Mouse (Mus musculus): ENCODE data around the gene Mcf2.
A peak's percentile ranks its signal among the peaks of the same experiment; 100 is the strongest.

The Mcf2 gene

DNA sequence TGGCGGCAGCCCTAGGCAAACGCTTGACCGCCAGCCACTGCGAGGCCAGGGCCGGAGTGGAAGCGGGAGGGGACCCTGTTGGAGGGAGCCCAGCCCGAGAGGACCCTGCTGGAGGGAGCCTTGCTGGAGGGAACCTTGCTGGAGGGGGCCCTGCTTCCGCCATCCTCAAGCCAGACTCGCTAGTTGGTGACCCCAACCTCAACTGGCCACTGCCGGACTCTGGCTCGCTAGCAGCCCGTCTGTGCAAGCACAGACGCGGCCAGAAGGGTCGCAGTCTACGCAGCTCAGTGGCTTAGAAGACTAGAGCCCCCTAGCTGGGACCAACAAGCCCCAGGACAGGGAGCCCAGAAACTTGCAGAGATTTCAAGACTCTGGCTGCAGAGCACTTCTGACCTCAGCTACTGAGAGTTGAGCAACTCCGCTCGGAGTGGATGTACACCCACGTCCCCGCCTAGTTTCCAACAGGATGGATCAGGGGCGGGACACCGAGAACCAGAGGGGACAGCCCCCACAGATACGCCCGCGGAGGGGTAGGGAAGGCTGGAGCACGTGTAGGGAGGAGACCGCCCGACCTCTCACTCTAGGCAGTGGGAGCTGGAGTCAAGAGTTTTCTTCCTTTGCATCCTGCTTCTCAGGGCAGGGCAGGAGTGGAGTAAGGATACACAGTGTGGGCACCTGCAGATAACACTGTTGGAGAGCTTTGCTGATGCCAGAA, at the start of gene Mcf2:
Gene Mcf2 (minus strand): TSS at position 346 of the 715 bp plus-strand sequence.
- DNase-seq (ENCODE audit: low read depth in 1 of 2, low spot score in 2 of 2): no peak

GRCm38 (mm10) chrX:60187726-60188125, 8.8 kb upstream of the Mcf2 start:
- DNase-seq (ENCODE audit: low read depth in 1 of 2, low spot score in 2 of 2): no peak

DNA sequence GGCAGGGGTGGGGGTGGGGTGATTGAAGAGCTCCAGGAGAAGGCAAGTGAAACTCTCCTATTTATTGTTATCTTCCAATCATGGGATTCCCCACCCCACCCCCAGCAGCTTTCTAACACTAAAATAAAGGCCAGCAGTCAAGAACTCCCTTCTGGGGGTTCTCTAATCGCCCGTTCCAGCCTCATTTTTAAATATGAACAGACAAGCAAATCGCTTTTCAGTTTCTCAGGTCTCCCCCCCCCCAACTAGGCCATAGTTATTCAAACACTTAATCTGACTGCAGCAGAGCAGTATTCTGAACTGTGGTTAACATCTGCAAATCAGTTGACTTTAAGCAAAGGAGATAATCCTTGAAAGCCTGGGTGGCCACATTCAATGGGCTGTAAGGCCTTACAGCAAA, 3.7 kb upstream of the Mcf2 start:
- no peak for DNase-seq (ENCODE audit: low read depth in 1 of 2, low spot score in 2 of 2)

GRCm38 (mm10) chrX:60178025-60178743, 705 bp downstream of the Mcf2 start:
- no peak for DNase-seq (ENCODE audit: low read depth in 1 of 2, low spot score in 2 of 2)

GRCm38 (mm10) chrX:60170106-60170505, 8.8 kb downstream of the Mcf2 start:
- DNase-seq (ENCODE audit: low read depth in 1 of 2, low spot score in 2 of 2): no peak

- DNase-seq (ENCODE audit: low read depth in 1 of 2, low spot score in 2 of 2): no peak
Observed at GRCm38 (mm10) chrX:60169511-60169910, 9.4 kb downstream of the Mcf2 start.

DNA sequence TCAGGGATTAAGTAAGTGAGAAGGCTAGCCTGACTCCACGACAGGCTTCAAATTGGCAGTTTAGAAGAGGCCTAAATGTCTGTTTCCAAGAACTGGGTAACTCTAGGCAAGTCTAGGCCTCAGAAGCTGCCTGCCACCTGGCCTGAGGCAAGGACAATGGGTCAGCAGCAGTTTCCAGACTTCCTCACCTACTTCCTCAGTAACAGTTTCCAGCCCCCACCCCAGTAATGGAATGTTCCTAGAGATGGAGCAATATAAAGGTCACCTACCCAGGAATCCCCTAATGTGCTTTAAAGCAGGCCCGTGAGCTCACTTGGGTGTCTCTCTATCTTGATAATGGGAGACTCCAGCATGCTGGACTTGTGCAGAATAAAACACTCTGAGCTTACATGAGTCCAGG, 10.1 kb downstream of the Mcf2 start:
- no peak for DNase-seq (ENCODE audit: low read depth in 1 of 2, low spot score in 2 of 2)

DNA sequence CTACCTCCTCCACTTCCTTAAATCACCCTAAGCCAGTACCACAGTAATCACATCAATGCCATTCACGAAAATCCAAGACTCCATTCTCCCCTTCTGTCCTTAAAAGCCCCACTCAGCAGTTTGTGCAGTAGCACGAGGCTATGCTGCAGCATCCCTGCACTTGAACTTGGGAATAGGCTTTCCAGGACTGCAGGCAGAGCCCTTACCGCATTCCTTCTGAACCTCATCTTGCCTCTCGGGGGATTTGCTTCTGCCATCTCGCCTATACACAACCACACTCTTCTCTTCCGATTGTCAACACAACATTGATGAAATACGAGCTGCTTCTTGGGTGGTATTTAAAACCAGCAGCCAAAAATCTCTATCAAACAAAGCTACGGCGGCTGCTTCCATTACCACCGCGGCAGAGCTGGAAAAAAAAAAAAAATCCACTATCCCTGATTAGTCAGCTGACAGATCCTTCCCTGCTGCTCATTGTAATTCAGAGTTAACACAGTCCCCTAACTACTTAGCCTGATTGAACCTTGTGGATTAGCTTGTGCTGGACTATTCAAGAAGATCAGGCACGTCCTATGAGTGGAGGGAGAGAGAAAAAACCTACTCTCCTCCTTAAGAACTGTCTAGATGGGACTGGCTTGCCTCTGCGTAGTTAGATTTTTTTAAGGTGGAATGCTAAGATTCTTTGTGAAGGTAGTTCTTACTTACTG, 31.5 kb downstream of the Mcf2 start:
- DNase-seq (ENCODE audit: low read depth in 1 of 2, low spot score in 2 of 2): no peak

DNA sequence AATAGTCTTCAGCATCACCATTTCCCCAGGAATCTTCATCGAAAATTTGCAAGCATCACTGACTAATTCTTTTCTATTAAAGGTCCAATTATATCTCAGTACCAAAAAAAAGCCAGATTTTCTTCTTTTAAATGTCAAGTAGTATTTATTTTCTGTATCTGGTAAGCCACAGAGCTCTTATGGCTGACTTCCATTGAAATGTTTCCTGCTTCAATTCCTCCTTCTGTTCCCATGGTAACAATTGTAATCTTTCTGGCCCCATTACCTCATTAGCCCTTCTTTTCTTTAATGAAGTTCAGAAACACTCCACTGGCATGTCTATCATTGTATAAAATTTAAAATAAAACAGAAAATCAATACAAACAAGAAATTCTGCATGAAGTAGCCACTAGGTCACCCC, 103.5 kb downstream of the Mcf2 start:
- DNase-seq (ENCODE audit: low read depth in 1 of 2, low spot score in 2 of 2): no peak

GRCm38 (mm10) chrX:60055185-60055584, 123.7 kb downstream of the Mcf2 start:
- no peak for DNase-seq (ENCODE audit: low read depth in 1 of 2, low spot score in 2 of 2)

- DNase-seq (ENCODE audit: low read depth in 1 of 2, low spot score in 2 of 2): no peak
Observed at GRCm38 (mm10) chrX:60054745-60055144, 124.1 kb downstream of the Mcf2 start.

GRCm38 (mm10) chrX:60026654-60027053, 152.2 kb downstream of the Mcf2 start:
- DNase-seq (ENCODE audit: low read depth in 1 of 2, low spot score in 2 of 2): no peak

- peak in 1 of 2 experiments; percentile 0 for DNase-seq (ENCODE audit: low read depth in 1 of 2, low spot score in 2 of 2)
Observed at GRCm38 (mm10) chrX:60021595-60021994, 157.3 kb downstream of the Mcf2 start.

GRCm38 (mm10) chrX:60021007-60021406, 157.9 kb downstream of the Mcf2 start:
- DNase-seq (ENCODE audit: low read depth in 1 of 2, low spot score in 2 of 2): no peak

- DNase-seq (ENCODE audit: low read depth in 1 of 2, low spot score in 2 of 2): no peak
Observed at GRCm38 (mm10) chrX:60014588-60014987, 164.3 kb downstream of the Mcf2 start.

- no peak for DNase-seq (ENCODE audit: low read depth in 1 of 2, low spot score in 2 of 2)
Observed at GRCm38 (mm10) chrX:60013084-60013676, 165.7 kb downstream of the Mcf2 start.
